ENCODE assay signal across 1 mouse cellular context in genomic region chr15:78563344-78563743, GRCm38 (mm10).
TF ChIP-seq lines count a peak whose summit lies in the region.

No protein-coding gene starts in this region.

TF ChIP-seq in CH12.LX, 34 proteins besides CTCF, POLR2A, EP300 and RAD21 (continued from another document):
- TF ChIP-seq NELFE (IDR thresholded peaks at IDR 0.05; ENCODE audit: low read depth, low read length) (no peak), USF2 (conservative IDR thresholded peaks at IDR 0.05; ENCODE audit: low read depth, low read length) (no peak), IRF4 (IDR thresholded peaks at IDR 0.05; ENCODE audit: low read depth, low read length) (no peak)
